Mouse (Mus musculus) thymus, adult 2 months (tissue): ENCODE data around the gene Macf1.

ENCODE experiments used
- CTCF ChIP-seq: fragments of 200-500 bp; IDR thresholded peaks from 2 replicates; pipeline ENCODE4 v1.5.1; 2012; ENCODE audit warnings: mild to moderate bottlenecking, control low read depth, low read length, moderate library complexity, borderline replicate concordance; ENCODE audit not compliant: control insufficient read depth, poor library complexity, insufficient read depth; ENCODE audit errors: extremely low read depth
- POLR2A ChIP-seq: fragments of 200-500 bp; IDR thresholded peaks from 2 replicates; pipeline ENCODE4 v1.6.1; 2012; ENCODE audit warnings: mild to moderate bottlenecking, low read length, control low read depth, moderate library complexity; ENCODE audit not compliant: control insufficient read depth, poor library complexity, insufficient read depth; ENCODE audit errors: extremely low read depth

DNA sequence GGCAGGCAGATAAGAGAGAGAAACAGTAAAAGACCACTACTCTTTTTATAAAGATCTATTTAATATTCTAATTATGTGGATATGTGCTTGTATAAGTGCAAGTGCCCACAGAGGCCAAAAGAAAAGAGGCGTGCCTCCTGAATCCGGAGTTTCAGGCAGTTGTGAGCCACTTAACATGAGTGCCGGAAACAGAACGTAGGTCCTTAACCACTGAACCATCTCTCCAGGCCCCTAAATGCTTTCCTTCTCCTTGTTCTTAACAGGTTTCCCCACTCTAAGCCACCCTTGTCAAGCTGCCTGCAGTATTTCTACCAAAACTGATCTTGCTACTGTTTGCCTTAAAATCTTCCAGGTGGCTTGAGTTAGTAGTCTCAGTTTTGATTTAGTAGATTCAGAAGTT, 123.3 kb downstream of the Macf1 start:
- TF ChIP-seq CTCF (no peak), POLR2A (no peak)
